Mouse (Mus musculus) brain, embryonic 14.5 days (tissue): ENCODE measurements around the gene Gmnn.
A peak's percentile ranks its signal among the peaks of the same experiment; 100 is the strongest.

ENCODE experiments used
- CTCF ChIP-seq: fragments of 200-500 bp; IDR thresholded peaks from 2 replicates; pipeline ENCODE4 v1.5.1; 2012; ENCODE audit warnings: inconsistent platforms, mild to moderate bottlenecking, moderate library complexity, borderline replicate concordance; ENCODE audit not compliant: insufficient read depth, insufficient read length; ENCODE audit errors: extremely low read depth
- POLR2A ChIP-seq: fragments of 200-500 bp; IDR thresholded peaks from 2 replicates; pipeline ENCODE4 v1.6.1; 2012; ENCODE audit warnings: mild to moderate bottlenecking, inconsistent platforms, borderline replicate concordance; ENCODE audit not compliant: poor library complexity, insufficient read depth, insufficient read length, severe bottlenecking; ENCODE audit errors: extremely low read depth

DNA sequence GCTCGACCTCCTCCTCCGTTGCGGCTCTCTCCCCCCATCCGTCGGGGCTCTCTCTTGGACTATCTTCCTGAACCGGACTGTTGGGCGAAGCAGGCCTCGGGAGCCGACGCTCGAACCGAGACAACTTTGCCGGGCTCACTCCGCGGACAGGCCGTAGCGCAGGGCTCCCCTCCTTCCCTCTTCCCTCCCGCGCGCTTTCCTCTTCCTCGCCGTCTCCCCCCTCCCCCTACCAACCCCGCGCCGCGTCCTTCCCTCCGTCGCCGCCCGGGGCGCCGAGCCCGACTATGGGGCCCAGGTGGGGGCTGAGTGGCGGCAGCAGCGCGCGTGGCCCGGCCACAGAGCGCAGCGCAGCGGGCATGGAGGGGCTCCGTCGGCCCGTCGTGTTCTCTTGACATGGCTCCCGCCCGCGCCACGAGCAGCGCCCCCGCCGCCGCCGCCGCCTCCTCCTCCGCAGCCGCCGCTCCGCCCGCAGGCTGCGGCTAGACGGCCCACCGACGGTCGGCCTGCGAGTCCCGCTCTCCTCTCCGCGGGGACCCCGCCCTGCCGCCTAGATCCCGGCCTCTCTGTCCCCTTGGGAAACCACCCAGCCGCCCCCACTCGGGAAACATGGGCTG lies 39.7 kb upstream of the Gmnn start, which contains the start of gene BC005537:
- TF ChIP-seq CTCF (0 out of 2 replicates have a peak, but pooled peaks have one; percentile 12), POLR2A (0 out of 2 replicates have a peak, but pooled peaks have one; percentile 25)
